Mouse (Mus musculus): ENCODE data around the gene Cgn. TPM values are rescaled to one million over a fixed set of nuclear protein-coding genes. Genes with fewer than 3 reads are reported as not detected.

Gene Cgn
- polyA plus RNA-seq, 1 experiment from 2014 or later = 11.2 TPM

Other genes with a start within 250 kb of the Cgn start
- 12.0 and 12.1 TPM in 2 replicates for gene Snx27, start 203.8 kb downstream of the Cgn start, polyA plus RNA-seq (2015; fragmentation: Nextera tagmentation; extraction: Ambion mirVana)
- not detected in 2 replicates for gene Gm10972, start 143.4 kb downstream of the Cgn start, polyA plus RNA-seq (2015; fragmentation: Nextera tagmentation; extraction: Ambion mirVana)
- gene Tuft1, start 127.6 kb downstream of the Cgn start, polyA plus RNA-seq (2015; fragmentation: Nextera tagmentation; extraction: Ambion mirVana) = 10.9 and 12.6 TPM in 2 replicates
- 69.0 and 92.7 TPM in 2 replicates for gene Selenbp2, start 92.9 kb downstream of the Cgn start, polyA plus RNA-seq (2015; fragmentation: Nextera tagmentation; extraction: Ambion mirVana)
- gene Pogz, start 51.1 kb upstream of the Cgn start, polyA plus RNA-seq (2015; fragmentation: Nextera tagmentation; extraction: Ambion mirVana) = 2.9 and 3.3 TPM in 2 replicates
- 166 and 172 TPM in 2 replicates for gene Psmb4, start 100.5 kb upstream of the Cgn start, polyA plus RNA-seq (2015; fragmentation: Nextera tagmentation; extraction: Ambion mirVana)
- 98.5 and 126 TPM in 2 replicates for gene Selenbp1, start 146.6 kb upstream of the Cgn start, polyA plus RNA-seq (2015; fragmentation: Nextera tagmentation; extraction: Ambion mirVana)
- 1.3 and 1.5 TPM in 2 replicates for gene Rfx5, start 167.6 kb upstream of the Cgn start, polyA plus RNA-seq (2015; fragmentation: Nextera tagmentation; extraction: Ambion mirVana)
- gene Pi4kb, start 188.2 kb upstream of the Cgn start, polyA plus RNA-seq (2015; fragmentation: Nextera tagmentation; extraction: Ambion mirVana) = 8.7 and 10.3 TPM in 2 replicates
- gene Zfp687, start 229.0 kb upstream of the Cgn start, polyA plus RNA-seq (2015; fragmentation: Nextera tagmentation; extraction: Ambion mirVana) = 7.2 and 7.4 TPM in 2 replicates